Mouse (Mus musculus): ENCODE results near the gene Aim2. TPM values are rescaled to one million over a fixed set of nuclear protein-coding genes. Genes with fewer than 3 reads are reported as not detected.

The Aim2 gene
- total RNA-seq, 2 experiments from 2014 or later = 2.5 to 4.1 TPM

- DNase-seq (ENCODE audit: extremely low spot score in 1 of 2, low spot score in 2 of 2) = peak; percentile 81 to 82
- no peak for TF ChIP-seq CTCF (IDR thresholded peaks at IDR 0.05)
- H3K27ac ChIP-seq = peak within 1 kb of the TSS; percentile 93
- intact Hi-C loops (cut with DNase I) = loop anchor here (1.0 to 10.0 kb wide), 4 partner anchors 10 to 613 kb away; no protein-coding TSS in a partner anchor
- peak within 1 kb of the TSS; percentile 59 for H3K4me3 ChIP-seq
These were observed 16.8 kb downstream of the Aim2 start, which contains the start of gene Cadm3 for GRCm38 (mm10) chr1:173367356-173368046. Gene Cadm3, minus strand, starts transcription at chr1:173367695.

- DNase-seq (ENCODE audit: extremely low spot score in 1 of 2, low spot score in 2 of 2) = no peak
- no peak overlapping the region for H3K4me3 ChIP-seq
- no peak for TF ChIP-seq CTCF (IDR thresholded peaks at IDR 0.05)
- H3K27ac ChIP-seq = no peak overlapping the region
- intact Hi-C loops (cut with DNase I) = loop anchor here (10.0 kb wide), 1 partner anchor 615 kb away; no protein-coding TSS in a partner anchor
These were observed 18.9 kb downstream of the Aim2 start for GRCm38 (mm10) chr1:173369611-173370010.

- no peak for DNase-seq (ENCODE audit: extremely low spot score in 1 of 2, low spot score in 2 of 2)
- intact Hi-C loops (cut with DNase I) = no loop called here
- no peak overlapping the region for H3K4me3 ChIP-seq
- no peak overlapping the region for H3K27ac ChIP-seq
- no peak for TF ChIP-seq CTCF (IDR thresholded peaks at IDR 0.05)
These were observed 19.8 kb downstream of the Aim2 start for GRCm38 (mm10) chr1:173370456-173370855.

GRCm38 (mm10) chr1:173371586-173371985 lies 20.9 kb downstream of the Aim2 start:
- intact Hi-C loops (cut with DNase I) = no loop called here
- TF ChIP-seq CTCF (IDR thresholded peaks at IDR 0.05) = no peak
- H3K4me3 ChIP-seq = no peak overlapping the region
- no peak for DNase-seq (ENCODE audit: extremely low spot score in 1 of 2, low spot score in 2 of 2)
- H3K27ac ChIP-seq = no peak overlapping the region

GRCm38 (mm10) chr1:173374020-173374419 lies 23.3 kb downstream of the Aim2 start:
- no peak for TF ChIP-seq CTCF (IDR thresholded peaks at IDR 0.05)
- Histone ChIP-seq H3K4me3 (no peak overlapping the region), H3K27ac (no peak overlapping the region)
- no peak for DNase-seq (ENCODE audit: extremely low spot score in 1 of 2, low spot score in 2 of 2)
- intact Hi-C loops (cut with DNase I) = no loop called here

- Histone ChIP-seq H3K4me3 (no peak overlapping the region), H3K27ac (no peak overlapping the region)
- intact Hi-C loops (cut with DNase I) = loop anchor here (1.0 kb wide), 2 partner anchors 38 to 53 kb away; no protein-coding TSS in a partner anchor
- peak; percentile 96 for TF ChIP-seq CTCF (IDR thresholded peaks at IDR 0.05)
- DNase-seq (ENCODE audit: extremely low spot score in 1 of 2, low spot score in 2 of 2) = peak; percentile 77 to 78
These were observed 26.9 kb downstream of the Aim2 start for GRCm38 (mm10) chr1:173377380-173378112.

GRCm38 (mm10) chr1:173381436-173381835 lies 30.8 kb downstream of the Aim2 start:
- intact Hi-C loops (cut with DNase I) = no loop called here
- H3K27ac ChIP-seq = no peak overlapping the region
- DNase-seq (ENCODE audit: extremely low spot score in 1 of 2, low spot score in 2 of 2) = no peak
- no peak for TF ChIP-seq CTCF (IDR thresholded peaks at IDR 0.05)
- no peak overlapping the region for H3K4me3 ChIP-seq

GRCm38 (mm10) chr1:173389431-173389830 lies 38.8 kb downstream of the Aim2 start:
- intact Hi-C loops (cut with DNase I) = loop anchor here (1.0 kb wide), 1 partner anchor 22 kb away; the partner anchor contains the start of gene Cadm3
- TF ChIP-seq CTCF (IDR thresholded peaks at IDR 0.05) = no peak

GRCm38 (mm10) chr1:173389901-173390401 lies 39.3 kb downstream of the Aim2 start:
- intact Hi-C loops (cut with DNase I) = loop anchor here (1.0 to 5.0 kb wide), 2 partner anchors 23 to 903 kb away; partner anchors contain the start of gene Cadm3
- H3K4me3 ChIP-seq = peak overlapping the region; percentile 58
- DNase-seq (ENCODE audit: extremely low spot score in 1 of 2, low spot score in 2 of 2) = peak; percentile 93 to 96
- TF ChIP-seq CTCF (IDR thresholded peaks at IDR 0.05) = peak; percentile 19
- H3K27ac ChIP-seq = peak overlapping the region; percentile 93

More at GRCm38 (mm10) chr1:173389431-173389830, 38.8 kb downstream of the Aim2 start:
- no peak for DNase-seq (ENCODE audit: extremely low spot score in 1 of 2, low spot score in 2 of 2)
- Histone ChIP-seq H3K4me3 (peak overlapping the region; percentile 58), H3K27ac (peak overlapping the region; percentile 93)

- intact Hi-C loops (cut with DNase I) = loop anchor here (5.0 kb wide), 1 partner anchor 904 kb away; no protein-coding TSS in a partner anchor
- TF ChIP-seq CTCF (IDR thresholded peaks at IDR 0.05) = no peak
- Histone ChIP-seq H3K4me3 (no peak overlapping the region), H3K27ac (no peak overlapping the region)
- no peak for DNase-seq (ENCODE audit: extremely low spot score in 1 of 2, low spot score in 2 of 2)
These were observed 41.1 kb downstream of the Aim2 start for GRCm38 (mm10) chr1:173391754-173392153.

- intact Hi-C loops (cut with DNase I) = loop anchor here (1.0 to 5.0 kb wide), 5 partner anchors 60 to 988 kb away; partner anchors contain the start of gene Dusp23
- Histone ChIP-seq H3K4me3 (no peak overlapping the region), H3K27ac (no peak overlapping the region)
- DNase-seq (ENCODE audit: extremely low spot score in 1 of 2, low spot score in 2 of 2) = peak; percentile 67 to 79
- TF ChIP-seq CTCF (IDR thresholded peaks at IDR 0.05) = peak; percentile 72
These were observed 47.8 kb downstream of the Aim2 start for GRCm38 (mm10) chr1:173398323-173398970.

Measured in left cerebral cortex, adult 2 months (tissue).